Mouse (Mus musculus): ENCODE measurements at regions not wholly inside any gene's neighbourhood (a gene's known extent, or its start where the extent isn't known, plus 50 kb on each side); places are given as distances from the start of the nearest gene placed in this dataset.

GRCm38 (mm10) chr9:32005348-32005747 is 92.1 kb upstream of the Barx2 start:
- no peak for DNase-seq (ENCODE audit: low read depth, low spot score)

- no peak for DNase-seq (ENCODE audit: low read depth, low spot score)
These were observed 93.1 kb upstream of the Barx2 start for GRCm38 (mm10) chr9:32006350-32006749.

GRCm38 (mm10) chr9:32010953-32011770 is 97.9 kb upstream of the Barx2 start:
- DNase-seq (ENCODE audit: low read depth, low spot score): no peak

GRCm38 (mm10) chr9:32016286-32016685 is 99.7 kb upstream of the Arhgap32 start:
- DNase-seq (ENCODE audit: low read depth, low spot score): no peak

GRCm38 (mm10) chr9:32018020-32018419 is 97.9 kb upstream of the Arhgap32 start:
- no peak for DNase-seq (ENCODE audit: low read depth, low spot score)

- no peak for DNase-seq (ENCODE audit: low read depth, low spot score)
These were observed 96.2 kb upstream of the Arhgap32 start for GRCm38 (mm10) chr9:32019786-32020185.

GRCm38 (mm10) chr9:32020942-32021731 is 94.8 kb upstream of the Arhgap32 start:
- no peak for DNase-seq (ENCODE audit: low read depth, low spot score)

GRCm38 (mm10) chr9:32021755-32022154 is 94.2 kb upstream of the Arhgap32 start:
- DNase-seq (ENCODE audit: low read depth, low spot score): no peak

- DNase-seq (ENCODE audit: low read depth, low spot score): no peak
These were observed 92.9 kb upstream of the Arhgap32 start for GRCm38 (mm10) chr9:32022996-32023395.

GRCm38 (mm10) chr9:32024767-32025166 is 91.2 kb upstream of the Arhgap32 start:
- no peak for DNase-seq (ENCODE audit: low read depth, low spot score)

GRCm38 (mm10) chr9:32027962-32028361 is 88.0 kb upstream of the Arhgap32 start:
- DNase-seq (ENCODE audit: low read depth, low spot score): no peak

GRCm38 (mm10) chr9:32029001-32029400 is 86.9 kb upstream of the Arhgap32 start:
- no peak for DNase-seq (ENCODE audit: low read depth, low spot score)

- DNase-seq (ENCODE audit: low read depth, low spot score): no peak
These were observed 86.2 kb upstream of the Arhgap32 start for GRCm38 (mm10) chr9:32029786-32030185.

- no peak for DNase-seq (ENCODE audit: low read depth, low spot score)
These were observed 85.7 kb upstream of the Arhgap32 start for GRCm38 (mm10) chr9:32030203-32030602.

GRCm38 (mm10) chr9:32031950-32032453 is 83.9 kb upstream of the Arhgap32 start:
- DNase-seq (ENCODE audit: low read depth, low spot score): peak; percentile 7

GRCm38 (mm10) chr9:32032521-32033185 is 83.3 kb upstream of the Arhgap32 start:
- no peak for DNase-seq (ENCODE audit: low read depth, low spot score)

GRCm38 (mm10) chr9:32033937-32034336 is 82.0 kb upstream of the Arhgap32 start:
- no peak for DNase-seq (ENCODE audit: low read depth, low spot score)

- DNase-seq (ENCODE audit: low read depth, low spot score): no peak
These were observed 75.9 kb upstream of the Arhgap32 start for GRCm38 (mm10) chr9:32039999-32040398.

GRCm38 (mm10) chr9:32043344-32043743 is 72.6 kb upstream of the Arhgap32 start:
- DNase-seq (ENCODE audit: low read depth, low spot score): no peak

GRCm38 (mm10) chr9:32046791-32047190 is 69.1 kb upstream of the Arhgap32 start:
- DNase-seq (ENCODE audit: low read depth, low spot score): no peak

GRCm38 (mm10) chr9:32048941-32049340 is 67.0 kb upstream of the Arhgap32 start:
- no peak for DNase-seq (ENCODE audit: low read depth, low spot score)

GRCm38 (mm10) chr9:32049546-32049945 is 66.4 kb upstream of the Arhgap32 start:
- DNase-seq (ENCODE audit: low read depth, low spot score): no peak

All from CD4-positive helper T cell, adult 2 months (primary cell).